Mouse (Mus musculus): ENCODE results near the gene 4930432M17Rik.

The 4930432M17Rik gene

DNA sequence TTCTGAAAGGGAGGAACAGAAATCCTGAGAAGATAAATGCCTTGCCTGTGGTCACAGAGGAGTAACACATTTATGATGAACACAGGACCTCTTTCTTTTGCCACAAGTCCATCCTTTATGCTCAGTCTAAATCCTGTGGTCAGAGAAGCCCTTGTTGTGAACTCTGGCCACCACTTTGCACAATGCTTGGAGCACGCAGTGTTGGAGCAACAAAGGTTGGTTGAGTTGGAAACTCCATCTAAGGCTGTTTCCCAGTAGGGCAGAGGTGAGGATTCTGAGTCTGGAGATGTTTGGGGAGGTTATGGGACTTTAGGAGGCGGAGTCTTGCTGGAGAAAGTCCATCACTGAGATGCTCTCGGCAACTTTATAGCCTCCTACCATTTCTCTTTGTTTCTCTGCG is 36.5 kb downstream of the 4930432M17Rik start:
- DNase-seq (ENCODE audit: low read depth), result no peak

DNA sequence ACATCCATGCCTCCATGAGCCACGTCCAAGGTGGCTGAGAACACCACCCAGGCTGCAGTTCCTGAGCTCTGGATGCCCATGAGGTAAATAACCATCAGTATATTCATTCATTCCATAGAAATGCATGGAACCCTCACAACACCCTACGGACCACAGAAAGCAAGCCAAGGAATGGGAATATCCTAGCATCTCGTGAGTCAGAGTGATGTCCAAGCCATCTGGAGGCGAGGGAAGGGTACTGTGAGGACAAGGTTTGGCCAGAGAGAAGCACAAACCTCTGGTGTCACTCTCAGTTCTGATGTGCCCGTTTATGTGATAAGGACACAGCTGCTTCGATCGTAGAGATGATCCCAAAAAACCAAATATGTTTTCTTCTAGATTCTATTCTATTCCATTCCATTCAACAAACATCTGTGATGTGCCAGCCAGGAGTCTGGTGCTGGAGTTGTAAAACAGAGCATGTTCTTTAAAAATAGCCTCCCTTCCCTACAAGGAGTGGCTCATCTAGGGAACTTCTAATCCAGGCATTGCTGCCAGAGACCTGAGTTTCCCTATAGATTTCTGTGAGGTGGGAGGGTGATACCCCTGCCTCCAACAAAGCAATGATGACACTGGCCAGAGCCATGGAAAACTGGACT is 40.5 kb downstream of the 4930432M17Rik start:
- DNase-seq (ENCODE audit: low read depth), result peak; percentile 63

DNA sequence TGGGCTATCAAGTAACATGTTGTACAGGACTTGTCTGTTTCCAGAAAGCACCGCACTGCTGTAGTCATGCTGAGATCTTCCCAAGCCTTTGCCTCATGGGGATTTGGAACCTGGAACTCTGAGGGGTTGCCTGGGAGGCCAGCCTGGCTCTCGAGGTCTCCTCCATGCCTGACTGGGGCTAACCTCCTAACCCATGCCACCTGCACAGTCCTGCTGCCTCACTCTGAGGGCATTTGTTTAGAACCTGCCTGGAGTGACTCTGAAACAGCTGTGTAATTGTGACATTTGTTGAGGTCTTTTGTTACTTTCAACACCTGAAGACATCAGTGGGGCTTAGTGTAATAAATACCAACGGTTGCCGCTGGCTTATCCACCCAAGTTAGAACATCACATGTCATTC is 41.7 kb downstream of the 4930432M17Rik start:
- no peak for DNase-seq (ENCODE audit: low read depth)

DNA sequence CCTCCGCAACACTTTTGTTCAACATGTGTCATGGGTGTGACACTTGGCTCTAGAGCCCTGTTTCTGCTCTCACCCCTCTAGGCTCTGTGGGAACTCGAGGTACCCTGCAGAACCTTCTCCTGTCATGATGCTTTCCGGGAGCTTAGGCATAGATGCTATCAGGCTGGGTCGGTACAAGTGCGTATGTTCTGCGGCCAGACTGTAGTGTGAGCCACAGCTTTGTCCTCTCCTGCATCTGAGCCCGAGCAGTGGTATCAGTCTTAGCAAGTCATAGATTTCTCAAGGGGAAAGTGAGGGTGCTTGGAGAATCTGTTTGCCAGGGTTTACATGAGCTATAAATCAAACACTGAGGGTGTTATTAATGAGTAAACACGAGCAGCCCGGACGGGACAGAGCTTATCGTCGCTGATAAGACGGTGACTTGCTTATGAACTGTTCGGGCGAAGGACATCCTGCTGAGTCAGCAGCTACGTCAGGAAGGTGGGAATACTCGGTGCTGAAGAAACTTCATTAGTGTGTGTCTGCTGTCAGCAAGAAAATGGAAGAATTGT is 42.7 kb downstream of the 4930432M17Rik start:
- no peak for DNase-seq (ENCODE audit: low read depth)

DNA sequence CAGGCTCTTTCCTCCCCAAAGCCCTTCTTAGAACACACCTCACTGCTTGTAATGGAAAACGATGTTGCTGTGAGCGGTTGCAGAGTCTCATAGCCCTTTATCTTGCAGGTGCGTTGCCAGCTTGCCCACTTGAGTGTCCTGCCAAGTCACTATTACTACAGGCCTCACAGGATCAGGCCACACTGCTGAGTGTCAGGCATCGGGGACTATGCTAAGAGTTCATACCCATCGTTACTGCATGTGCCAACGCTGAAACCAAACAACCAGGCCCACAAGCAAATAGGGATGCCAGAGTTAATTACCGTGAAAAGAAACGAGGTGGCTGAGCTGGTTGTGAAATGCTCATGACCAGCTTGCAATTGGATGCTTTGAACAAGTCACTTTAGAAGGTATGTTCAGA is 43.3 kb downstream of the 4930432M17Rik start:
- no peak for DNase-seq (ENCODE audit: low read depth)

DNA sequence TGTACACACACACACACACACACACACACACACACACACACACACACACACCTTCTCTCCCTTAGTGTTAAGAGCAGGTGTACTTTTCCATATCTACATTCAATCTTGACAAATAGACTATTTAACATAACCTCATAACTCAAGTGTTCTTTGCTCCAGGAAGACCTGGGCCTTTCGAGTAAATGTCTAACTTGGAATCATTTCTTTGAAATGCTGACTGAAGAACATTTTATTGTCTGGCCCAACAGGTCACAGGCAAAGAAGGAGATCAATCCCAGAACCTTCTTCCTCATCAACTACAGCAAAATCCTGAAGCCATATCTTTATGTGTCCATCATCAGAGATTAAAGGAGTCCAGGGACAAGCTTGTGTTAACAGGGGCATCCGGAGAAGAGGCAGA is 43.9 kb downstream of the 4930432M17Rik start:
- DNase-seq (ENCODE audit: low read depth), result no peak

DNA sequence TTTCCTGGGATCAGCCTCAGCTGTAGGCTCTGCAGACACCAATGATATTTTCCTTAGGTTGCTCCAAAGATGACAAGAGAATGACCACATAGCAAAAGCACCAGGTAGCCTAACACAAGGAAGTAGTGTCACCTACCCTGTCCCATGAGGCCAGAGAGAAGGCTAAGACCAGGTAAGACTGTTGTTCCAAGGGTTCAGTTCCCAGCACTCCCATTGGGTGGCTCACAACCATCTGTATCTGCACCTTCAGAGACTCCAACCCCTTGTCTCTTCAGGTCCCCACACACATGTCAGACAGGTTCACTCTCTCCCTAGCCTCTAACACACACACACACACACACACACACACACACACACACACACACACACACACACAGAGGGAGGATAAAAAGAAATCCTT is 44.8 kb downstream of the 4930432M17Rik start:
- no peak for DNase-seq (ENCODE audit: low read depth)

DNA sequence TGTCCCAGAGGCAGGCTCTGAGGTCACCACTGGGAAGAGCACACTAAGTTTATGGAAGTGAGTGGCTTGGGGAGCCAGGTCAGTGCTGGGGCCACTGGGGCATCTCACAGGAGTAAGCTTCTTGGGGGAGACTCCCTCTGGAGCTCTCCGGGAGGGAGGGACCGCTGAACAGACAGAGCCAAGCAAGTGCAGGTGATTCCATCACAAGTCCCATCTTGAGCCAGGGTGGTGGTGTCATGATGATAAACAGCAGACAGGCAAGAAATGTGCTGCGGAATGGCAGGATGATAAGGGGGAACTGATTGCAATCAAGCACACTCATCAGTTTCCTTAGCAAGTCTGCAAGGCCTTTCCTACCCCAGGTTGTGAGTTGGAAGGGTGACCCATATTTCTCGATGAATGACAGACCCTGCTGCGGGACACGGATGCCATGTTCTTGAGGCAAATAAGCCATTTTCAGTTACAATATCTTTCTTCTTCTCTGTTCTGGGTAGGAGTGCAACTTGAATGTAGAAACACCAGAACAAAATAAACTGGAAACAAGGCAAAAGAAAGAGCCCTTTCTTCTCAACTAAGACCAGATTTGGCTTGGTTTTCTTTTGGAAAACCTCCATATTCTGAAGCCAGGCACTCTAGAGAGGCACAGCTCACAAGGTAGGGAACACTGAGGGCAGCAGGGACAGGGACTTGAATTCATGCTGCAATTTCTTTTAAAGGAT is 45.3 kb downstream of the 4930432M17Rik start:
- DNase-seq (ENCODE audit: low read depth), result peak; percentile 48

DNA sequence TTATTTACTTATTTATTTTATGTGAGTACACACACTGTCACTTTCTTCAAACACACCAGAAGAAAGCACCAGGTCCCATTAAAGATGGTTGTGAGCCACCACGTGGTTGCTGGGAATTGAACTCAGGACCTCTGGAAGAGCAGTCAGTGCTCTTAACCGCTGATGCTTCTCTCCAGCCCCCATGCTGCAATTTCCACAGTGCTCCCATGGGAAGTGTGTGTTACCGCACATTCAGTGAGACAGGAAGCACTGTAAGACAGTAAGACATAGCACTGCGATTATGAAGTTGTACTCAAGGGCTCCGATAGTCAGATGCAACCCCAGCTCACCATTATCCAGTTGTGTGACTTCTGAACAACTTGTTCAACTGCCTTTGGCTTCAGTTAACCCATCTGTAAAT is 45.9 kb downstream of the 4930432M17Rik start:
- DNase-seq (ENCODE audit: low read depth), result no peak

DNA sequence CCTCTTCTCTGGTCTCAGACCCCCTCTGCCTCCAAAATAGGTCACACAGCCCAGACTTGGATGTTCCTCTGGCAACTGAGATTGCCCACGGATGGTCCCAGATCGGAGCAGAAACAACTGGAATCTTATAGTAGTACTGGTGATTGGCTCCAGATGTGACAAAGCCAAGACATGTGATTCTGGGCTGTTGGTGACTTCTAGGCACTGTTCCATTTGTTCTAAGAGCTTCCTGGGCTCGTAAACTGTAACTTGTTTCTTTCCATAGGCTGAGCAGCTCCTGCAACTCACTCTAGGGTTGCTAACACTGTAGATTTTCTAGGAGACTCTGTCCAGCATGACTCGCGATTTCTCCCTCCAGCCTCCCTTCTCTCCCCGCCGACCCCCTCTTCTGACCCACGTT is 48.1 kb downstream of the 4930432M17Rik start:
- DNase-seq (ENCODE audit: low read depth), result peak; percentile 54

DNA sequence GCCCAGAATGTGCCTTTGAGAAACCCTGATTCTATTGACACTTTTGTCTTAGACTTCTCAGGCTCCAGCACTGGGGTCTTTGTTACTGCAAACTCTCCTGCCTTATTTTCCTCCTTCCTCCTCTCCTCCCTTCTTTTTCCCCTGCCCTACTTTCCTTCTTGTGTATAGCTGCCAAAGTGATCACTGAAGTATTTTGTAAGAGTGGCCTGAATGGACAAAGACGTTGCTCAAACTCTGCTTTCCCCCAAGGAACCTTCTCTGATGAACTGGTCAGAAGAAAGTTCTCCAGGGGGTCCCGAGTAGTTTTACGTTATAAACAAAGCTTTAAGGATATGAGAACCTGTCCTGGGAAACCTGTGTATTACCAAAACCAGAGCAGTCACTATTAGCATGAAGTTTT is 49.1 kb downstream of the 4930432M17Rik start:
- no peak for DNase-seq (ENCODE audit: low read depth)

DNA sequence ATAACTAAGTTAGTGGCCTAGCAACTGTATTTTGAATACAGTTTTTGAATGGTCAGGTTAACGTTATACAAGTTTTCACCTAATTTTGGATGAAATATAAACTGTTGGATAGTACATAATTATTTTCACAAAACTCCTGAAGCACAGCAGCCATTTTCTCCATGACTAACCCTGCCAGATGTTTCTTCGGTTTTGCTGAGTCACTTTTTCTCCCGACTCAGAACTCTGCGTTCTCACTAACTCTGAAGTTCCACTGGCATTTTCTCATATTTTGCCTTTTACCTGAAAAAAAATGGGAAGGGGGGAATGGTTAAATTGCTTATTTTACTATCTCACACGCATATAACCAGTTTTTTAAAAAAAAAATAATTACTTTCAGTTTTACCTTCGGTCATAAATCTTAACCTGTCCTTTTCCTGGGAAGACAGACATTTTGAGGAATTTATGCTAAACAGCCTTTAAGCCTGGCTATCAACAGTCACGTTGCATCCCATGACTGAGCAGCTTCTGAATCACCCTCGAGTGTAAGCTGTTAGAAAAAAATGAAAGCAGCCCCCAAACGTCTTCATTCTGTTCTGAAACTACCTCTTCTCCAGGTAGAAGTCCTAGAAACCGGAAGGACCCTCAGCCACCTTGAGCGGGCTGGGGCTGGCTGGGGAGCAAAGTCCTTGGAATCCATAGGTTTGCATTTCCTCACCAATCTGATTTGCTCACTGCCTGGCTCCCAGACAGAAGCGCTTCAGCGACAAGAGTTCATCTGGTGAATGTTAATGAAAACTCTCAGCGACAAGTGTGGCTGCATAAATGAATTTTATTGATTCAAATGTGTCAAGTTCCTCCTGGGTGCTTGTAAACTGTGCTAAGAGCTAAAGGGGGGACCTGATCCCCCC is 50.5 kb downstream of the 4930432M17Rik start:
- peak; percentile 81 for DNase-seq (ENCODE audit: low read depth)

DNA sequence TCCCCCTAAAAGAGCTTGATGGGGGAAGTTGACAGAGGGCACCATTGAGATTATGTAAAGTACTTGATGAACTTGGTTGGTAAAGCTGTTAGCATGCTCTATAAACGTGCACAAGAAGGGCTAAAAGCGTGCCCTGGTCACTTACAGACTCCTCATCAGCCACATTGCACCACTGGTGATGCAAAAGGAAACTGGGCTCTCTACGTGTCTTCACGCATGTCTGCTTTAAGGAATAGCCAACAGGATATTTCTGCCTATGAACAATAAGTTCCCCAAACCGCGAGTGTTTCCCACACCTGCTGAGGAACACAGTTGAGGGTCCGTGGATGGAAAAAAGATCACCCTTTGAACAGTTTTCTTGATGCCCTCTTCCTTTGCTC is 51.1 kb downstream of the 4930432M17Rik start:
- DNase-seq (ENCODE audit: low read depth), result no peak

DNA sequence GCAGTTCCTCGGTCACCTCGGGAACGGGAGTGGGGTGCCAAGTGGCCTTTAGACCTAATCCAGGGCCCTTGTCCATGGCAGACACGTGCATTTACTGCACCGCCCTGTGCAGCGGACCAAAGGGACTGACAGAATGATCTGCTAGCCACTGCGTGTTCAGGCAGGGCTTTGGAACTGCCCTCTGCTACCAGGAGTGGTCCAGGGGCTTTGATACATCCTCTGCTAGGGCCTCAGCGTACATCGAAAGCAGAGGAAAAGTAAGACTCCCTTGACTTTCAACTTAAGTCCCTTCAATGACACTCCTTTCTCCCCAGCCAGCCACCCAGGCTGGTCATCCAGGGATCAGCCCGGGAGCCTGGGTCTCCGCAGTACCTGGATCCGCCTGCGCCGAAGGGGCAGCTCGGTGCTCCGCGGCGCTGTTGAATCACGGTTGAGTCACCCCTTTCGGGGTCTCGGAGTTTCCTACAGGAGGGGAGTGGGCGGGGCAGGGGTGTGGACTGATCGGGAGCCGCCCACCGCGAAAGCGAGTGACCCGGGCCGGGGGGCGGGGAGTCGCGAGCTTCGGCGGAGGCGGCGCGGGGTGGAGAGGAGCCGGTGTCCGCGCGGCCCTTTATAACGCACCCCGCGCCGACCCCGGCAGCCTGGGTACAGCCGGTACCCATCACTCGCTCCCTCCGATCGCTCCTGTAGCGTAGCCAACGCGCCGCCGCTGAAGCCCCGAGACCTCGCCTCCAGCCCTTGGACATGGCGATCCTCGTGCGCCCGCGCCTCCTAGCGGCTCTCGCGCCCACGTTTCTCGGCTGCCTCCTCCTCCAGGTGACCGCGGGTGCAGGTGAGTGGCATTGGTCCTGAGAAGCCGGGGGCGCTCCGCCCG is 52.6 kb downstream of the 4930432M17Rik start, which contains the start of gene F3:
Gene F3 (plus strand): TSS at position 567 of the 874 bp plus-strand sequence.
- peak; percentile 96 for DNase-seq (ENCODE audit: low read depth)

DNA sequence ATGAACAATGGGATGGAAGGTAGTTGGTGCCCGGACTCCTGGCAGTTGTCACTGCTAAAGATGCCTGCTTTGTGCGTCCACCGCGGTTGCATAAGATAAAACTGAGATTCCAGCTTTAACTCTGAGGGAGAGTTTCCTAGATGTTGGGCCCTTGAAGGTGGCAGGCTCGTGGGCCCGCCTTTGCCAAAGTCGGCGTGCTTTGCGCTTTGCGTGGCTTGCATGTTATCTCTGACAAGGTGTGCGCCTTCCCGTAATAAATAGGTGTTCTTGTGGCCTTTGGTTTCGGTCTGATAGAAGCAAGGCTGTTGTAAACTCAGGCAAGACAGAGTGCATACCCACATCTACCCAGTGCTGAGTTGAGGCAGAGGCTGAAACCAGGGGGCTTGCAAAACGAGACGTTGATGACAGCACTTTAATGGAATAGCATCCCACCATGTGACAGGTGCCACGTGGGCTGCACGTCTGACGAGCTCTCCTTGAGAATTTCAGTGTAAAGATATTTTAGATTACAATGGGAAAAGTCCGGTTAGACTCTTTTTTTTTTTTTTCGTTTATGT is 53.5 kb downstream of the 4930432M17Rik start:
- peak; percentile 55 for DNase-seq (ENCODE audit: low read depth)

DNA sequence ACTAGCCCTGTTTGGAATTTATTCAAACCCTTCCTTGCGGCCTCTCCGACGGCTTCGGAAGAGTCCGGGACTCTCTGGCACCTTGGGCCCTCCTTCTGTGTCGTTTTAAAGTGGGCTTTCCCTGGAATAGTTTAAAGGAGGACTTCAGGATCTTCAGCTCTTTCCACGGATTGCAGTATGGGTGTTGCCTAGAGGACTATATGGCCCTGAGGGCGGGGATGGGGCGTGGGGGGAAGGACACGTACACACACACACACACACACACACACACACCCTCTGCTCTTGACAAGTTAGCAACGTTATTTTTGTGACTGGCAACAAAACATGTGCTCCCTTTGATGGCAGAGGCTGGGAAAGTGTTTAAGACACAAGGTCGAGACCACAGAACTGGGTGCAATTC is 54.0 kb downstream of the 4930432M17Rik start:
- DNase-seq (ENCODE audit: low read depth), result peak; percentile 57

DNA sequence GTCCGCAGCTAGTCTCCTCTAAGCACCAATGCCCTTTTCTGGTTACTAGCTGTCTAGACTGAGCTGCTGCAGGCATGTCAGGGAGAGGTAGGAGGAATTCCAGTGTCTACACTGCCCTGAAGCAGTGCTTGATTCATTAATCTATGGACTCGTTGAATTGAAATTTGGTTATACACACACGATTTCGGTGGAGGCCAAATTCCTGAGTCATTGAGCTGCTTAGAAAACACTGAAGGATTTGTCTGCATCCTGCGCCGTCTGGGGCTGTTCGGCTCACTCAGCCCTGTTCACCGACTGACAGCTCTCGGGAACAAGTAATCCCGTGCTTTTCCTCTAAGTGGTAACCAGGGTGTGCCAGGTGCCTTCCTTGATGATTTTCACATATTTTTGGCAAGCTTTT is 55.1 kb downstream of the 4930432M17Rik start:
- peak; percentile 52 for DNase-seq (ENCODE audit: low read depth)

DNA sequence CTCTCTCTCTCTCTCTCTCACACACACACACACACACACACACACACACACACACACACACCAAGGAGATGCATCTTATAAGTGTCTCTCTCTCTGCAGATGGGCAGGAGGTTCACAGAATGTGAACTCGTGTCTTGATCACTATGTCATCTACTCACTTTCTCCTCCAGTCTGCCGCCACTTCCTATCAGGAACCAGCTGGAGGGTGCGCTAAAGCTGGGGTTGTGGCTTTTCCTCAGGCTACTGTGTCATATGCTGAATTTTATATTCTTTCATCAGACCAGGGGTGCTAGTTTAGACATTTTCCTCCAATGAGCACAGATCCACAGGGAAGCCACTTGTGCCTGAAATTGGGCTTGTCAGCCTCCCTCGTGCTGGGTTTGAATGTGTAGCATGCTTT is 59.1 kb downstream of the 4930432M17Rik start:
- peak; percentile 1 for DNase-seq (ENCODE audit: low read depth)
